Mouse (Mus musculus): ENCODE measurements at regions not wholly inside any gene's neighbourhood (a gene's known extent, or its start where the extent isn't known, plus 50 kb on each side); places are given as distances from the start of the nearest gene placed in this dataset.
A peak's percentile ranks its signal among the peaks of the same experiment; 100 is the strongest.

DNA sequence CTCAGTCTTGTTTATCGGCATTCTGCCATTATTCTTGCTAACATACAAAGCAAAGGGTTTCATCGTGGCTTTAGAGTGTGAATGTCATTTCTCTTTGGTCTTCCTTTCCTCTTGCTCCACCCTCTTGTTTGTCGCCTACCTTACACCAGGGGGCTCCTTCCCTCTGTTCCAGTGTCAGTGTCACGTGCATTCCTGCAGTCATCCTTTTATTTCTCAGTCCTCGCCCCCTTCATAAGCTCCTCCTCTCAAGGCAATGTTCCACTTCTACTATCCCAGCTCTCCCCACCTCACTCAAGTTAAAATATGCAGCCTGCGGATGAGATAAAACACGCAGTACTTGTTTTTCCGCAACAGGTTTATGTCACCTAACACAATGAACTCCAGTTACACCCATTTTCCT lies 489.8 kb upstream of the Arpp21 start:
- TF ChIP-seq CTCF (IDR thresholded peaks at IDR 0.05; ENCODE audit: borderline replicate concordance, insufficient read depth, low read depth, low read length) (peak; percentile 36; the same call in 1 of the 2 replicates), POLR2A (IDR thresholded peaks at IDR 0.05; ENCODE audit: borderline replicate concordance, insufficient read depth, low read length) (no peak)
